Mouse (Mus musculus): ENCODE measurements at regions not wholly inside any gene's neighbourhood (a gene's known extent, or its start where the extent isn't known, plus 50 kb on each side); places are given as distances from the start of the nearest gene placed in this dataset.
"Not testable (repeated sequence)": the region's sequence is repeated elsewhere in the genome, so short reads cannot be mapped to it uniquely, and the experiment has no call there.

GRCm38 (mm10) chr9:43857988-43858387 lies 114.2 kb downstream of the Nectin1 start:
- no peak for DNase-seq (ENCODE audit: low spot score)

- no peak for DNase-seq (ENCODE audit: low spot score)
Measured at GRCm38 (mm10) chr9:43858761-43859160, 115.0 kb downstream of the Nectin1 start.

- no peak for DNase-seq (ENCODE audit: low spot score)
Measured at GRCm38 (mm10) chr9:43860264-43860663, 116.5 kb downstream of the Nectin1 start.

GRCm38 (mm10) chr9:43861375-43861774 lies 117.6 kb downstream of the Nectin1 start:
- DNase-seq (ENCODE audit: low spot score): no peak

- DNase-seq (ENCODE audit: low spot score): not testable (repeated sequence)
Measured at GRCm38 (mm10) chr9:43862034-43862433, 118.2 kb downstream of the Nectin1 start.

GRCm38 (mm10) chr9:43863609-43864397 lies 120.0 kb downstream of the Nectin1 start:
- DNase-seq (ENCODE audit: low spot score): no peak

- no peak for DNase-seq (ENCODE audit: low spot score)
Measured at GRCm38 (mm10) chr9:43866802-43867201, 123.0 kb downstream of the Nectin1 start.

- DNase-seq (ENCODE audit: low spot score): no peak
Measured at GRCm38 (mm10) chr9:43873841-43874240, 130.1 kb downstream of the Nectin1 start.

- DNase-seq (ENCODE audit: low spot score): no peak
Measured at GRCm38 (mm10) chr9:43874332-43874731, 130.5 kb downstream of the Nectin1 start.

GRCm38 (mm10) chr9:43879220-43879968 lies 135.6 kb downstream of the Nectin1 start:
- DNase-seq (ENCODE audit: low spot score): no peak

- DNase-seq (ENCODE audit: low spot score): no peak
Measured at GRCm38 (mm10) chr9:43879969-43880396, 136.2 kb downstream of the Nectin1 start.

- no peak for DNase-seq (ENCODE audit: low spot score)
Measured at GRCm38 (mm10) chr9:43893086-43893485, 149.3 kb downstream of the Nectin1 start.

- DNase-seq (ENCODE audit: low spot score): no peak
Measured at GRCm38 (mm10) chr9:43899239-43899638, 143.9 kb upstream of the Thy1 start.

GRCm38 (mm10) chr9:43908325-43908724 lies 134.9 kb upstream of the Thy1 start:
- no peak for DNase-seq (ENCODE audit: low spot score)

GRCm38 (mm10) chr9:43915015-43915414 lies 128.2 kb upstream of the Thy1 start:
- DNase-seq (ENCODE audit: low spot score): no peak

GRCm38 (mm10) chr9:43917467-43917866 lies 125.7 kb upstream of the Thy1 start:
- no peak for DNase-seq (ENCODE audit: low spot score)

- DNase-seq (ENCODE audit: low spot score): no peak
Measured at GRCm38 (mm10) chr9:43919010-43919409, 124.2 kb upstream of the Thy1 start.

- DNase-seq (ENCODE audit: low spot score): peak; percentile 43
Measured at GRCm38 (mm10) chr9:43920053-43920754, 123.0 kb upstream of the Thy1 start.

- DNase-seq (ENCODE audit: low spot score): no peak
Measured at GRCm38 (mm10) chr9:43922231-43922630, 121.0 kb upstream of the Thy1 start.

GRCm38 (mm10) chr9:43923088-43923487 lies 120.1 kb upstream of the Thy1 start:
- no peak for DNase-seq (ENCODE audit: low spot score)

- DNase-seq (ENCODE audit: low spot score): no peak
Measured at GRCm38 (mm10) chr9:43924795-43925194, 118.4 kb upstream of the Thy1 start.

- no peak for DNase-seq (ENCODE audit: low spot score)
Measured at GRCm38 (mm10) chr9:43929312-43930036, 113.7 kb upstream of the Thy1 start.
